Mouse (Mus musculus) thymus, postnatal 10 days (tissue): ENCODE measurements at regions not wholly inside any gene's neighbourhood (a gene's known extent, or its start where the extent isn't known, plus 50 kb on each side); places are given as distances from the start of the nearest gene placed in this dataset.

Experiments used
- DNase-seq, 2 experiments: peaks; one replicate each; pipeline ENCODE4 v3.0.0; 2021; ENCODE audit warnings: low spot score in 2 of 2

DNA sequence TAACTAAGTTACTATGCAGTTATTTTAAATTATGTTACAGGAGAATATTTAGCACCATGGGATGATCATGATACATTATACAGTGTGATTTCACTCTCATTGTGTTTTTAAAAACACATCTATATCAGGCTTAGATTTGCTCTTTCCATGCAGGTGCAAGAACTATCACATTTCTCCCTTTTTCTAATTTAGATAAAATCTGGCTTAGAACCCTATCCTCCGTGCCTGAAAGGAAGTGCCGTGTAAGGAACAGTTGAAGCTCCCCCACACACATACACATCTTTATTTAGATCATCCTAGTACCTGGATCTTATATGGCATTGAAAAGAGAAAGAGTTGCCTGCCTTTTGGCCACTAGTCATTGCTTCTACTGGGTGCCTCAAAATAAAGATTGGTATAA is 925.0 kb upstream of the Gm7489 start:
- no peak for DNase-seq

DNA sequence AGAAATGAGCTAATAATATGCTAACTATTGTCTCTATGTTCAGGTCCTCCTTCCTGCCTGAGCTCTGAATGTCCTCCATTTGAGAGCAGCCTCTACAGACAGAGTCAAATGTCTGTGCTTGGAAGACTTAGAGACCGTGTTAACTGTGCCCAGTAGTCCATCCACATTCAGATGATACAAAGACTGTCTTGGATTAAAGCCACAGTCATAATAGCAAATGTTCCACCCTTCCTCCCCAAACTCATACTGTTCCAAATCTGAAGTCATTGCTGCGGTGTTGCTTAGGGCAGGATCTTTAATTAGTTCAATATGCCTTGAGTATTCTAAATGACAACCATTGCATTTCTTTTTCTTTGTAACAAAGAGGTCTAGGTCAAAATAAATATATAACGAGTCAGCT is 923.2 kb upstream of the Gm7489 start:
- DNase-seq, result no peak

DNA sequence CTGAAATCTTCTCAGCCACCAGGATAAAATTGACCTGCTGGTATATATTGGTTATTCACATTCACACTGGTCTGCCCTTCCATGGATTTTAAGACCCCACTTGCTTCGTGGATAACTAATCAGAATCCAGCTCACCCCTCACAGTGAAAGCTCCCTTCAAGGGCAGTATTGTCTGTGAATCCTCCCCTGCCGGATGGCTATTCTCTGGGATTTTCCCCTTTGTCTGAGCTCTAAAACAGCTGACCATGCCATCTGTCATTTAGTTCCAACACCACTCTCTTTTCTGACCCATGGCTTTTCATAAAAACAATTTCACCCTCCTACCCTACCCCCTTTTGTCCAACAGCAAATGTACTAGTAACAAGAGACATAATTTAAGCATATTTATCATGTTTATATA is 920.8 kb upstream of the Gm7489 start:
- DNase-seq, result no peak

DNA sequence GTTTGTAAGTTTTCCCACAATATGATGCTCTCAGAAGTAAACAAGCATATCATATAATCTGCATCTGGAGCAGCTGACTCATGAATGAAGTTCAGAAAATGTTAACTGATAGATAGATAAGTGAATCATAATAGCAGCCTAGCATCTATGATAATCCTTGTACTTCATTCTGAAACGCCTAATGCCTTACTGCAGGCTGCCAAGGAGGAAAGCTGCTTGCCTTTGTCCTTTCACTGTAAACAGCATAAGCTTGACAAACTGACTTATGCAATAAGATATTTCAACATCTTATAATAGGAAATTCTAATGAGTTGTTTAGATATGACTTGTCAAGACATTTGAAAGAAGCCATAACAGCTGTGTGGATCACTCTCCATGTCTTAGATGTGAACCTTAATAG is 920.3 kb upstream of the Gm7489 start:
- no peak for DNase-seq

DNA sequence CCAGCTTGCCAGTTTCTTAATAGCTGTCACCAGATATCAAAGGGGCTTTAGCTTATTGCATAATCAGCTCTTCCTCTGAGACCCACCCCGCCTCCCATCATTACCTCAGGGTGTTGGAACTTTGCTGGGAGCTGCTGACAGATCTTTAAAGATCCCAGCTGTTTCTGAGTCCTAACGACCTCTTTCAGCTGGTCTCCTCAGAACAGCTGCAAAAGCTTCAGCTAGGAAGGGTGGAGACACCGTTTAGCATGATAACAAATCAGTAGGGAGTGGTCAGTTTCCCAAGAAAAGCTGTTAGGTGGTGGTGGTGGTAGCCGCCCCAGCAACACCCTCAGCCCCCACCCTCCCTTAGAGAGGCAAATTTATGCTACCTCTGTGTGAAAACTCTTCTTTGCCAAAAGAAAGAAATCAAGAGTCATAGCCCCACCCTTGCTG is 916.9 kb upstream of the Gm7489 start:
- DNase-seq, result no peak

DNA sequence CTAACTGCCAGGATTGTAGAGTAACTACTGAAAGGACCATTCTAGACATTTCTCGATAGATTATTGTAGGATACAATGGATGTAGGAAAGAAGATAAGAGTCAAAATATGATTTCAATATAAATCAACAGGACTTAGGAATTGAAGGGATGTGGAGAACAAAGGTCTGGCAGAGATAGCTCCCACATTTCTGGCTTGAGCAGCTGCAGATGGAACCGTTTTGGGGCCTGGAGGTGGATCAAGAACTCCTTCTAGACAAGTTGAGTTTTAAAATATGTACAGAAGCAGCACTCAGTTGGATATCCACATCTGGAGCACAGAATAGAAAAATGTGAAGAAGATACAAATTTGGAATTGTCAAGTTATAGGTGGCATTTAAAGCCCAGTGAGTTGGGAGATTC is 901.9 kb upstream of the Gm7489 start:
- DNase-seq, result no peak

DNA sequence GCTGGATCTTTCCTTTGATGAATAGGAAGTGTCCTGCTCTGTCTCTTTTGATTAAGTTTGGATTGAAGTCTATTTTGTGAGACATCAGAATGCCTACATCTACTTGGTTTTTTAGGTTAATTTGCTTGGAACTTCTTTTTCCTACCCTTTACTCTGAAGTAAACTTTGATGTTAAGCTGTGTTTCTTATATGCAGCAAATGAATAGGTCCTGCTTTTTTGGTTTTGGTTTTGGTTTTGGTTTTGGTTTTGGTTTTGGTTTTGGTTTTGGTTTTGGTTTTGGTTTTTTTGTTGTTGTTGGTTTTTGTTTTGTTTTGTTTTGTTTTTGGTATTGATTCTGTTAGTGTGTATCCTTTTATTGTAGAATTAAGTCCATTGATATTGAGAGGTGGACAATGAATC is 894.1 kb upstream of the Gm7489 start:
- no peak for DNase-seq

DNA sequence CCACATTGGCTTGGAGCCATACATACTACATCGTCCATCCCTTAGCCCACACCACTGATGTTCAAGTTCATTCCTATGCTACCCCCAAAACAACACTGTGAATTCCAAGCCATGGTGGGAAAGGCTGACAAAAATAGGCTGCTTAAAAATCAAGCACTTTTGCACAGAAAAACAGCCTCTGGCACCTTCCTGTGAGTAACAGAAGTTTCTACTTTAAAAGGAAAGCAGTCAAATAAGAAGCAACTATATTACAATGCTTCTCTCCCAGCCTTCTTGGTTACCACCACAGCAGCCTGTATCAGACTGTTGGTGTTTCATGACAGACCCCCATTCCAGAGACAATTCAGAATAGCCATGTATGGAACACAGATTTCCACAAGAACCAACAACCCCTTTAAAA is 890.4 kb upstream of the Gm7489 start:
- DNase-seq, result no peak

DNA sequence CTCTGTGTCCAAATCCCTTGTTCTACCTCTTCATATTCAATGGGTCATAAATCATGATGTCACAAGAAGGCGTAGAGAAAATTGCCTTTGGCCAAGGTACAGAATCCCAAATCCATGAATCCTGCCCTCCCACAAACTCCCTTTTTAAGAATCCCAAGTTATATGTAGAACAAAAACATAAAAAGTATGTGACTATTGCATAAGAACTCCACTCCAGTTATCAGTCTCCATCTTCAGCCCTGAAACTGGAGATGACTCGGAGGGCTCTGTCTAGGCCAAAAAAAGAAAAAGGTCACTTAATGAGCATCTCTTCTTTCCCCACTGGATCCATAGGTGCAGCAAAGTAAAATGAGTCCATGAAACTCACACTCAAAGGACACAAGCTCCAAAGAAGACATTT is 885.5 kb upstream of the Gm7489 start:
- DNase-seq, result no peak

DNA sequence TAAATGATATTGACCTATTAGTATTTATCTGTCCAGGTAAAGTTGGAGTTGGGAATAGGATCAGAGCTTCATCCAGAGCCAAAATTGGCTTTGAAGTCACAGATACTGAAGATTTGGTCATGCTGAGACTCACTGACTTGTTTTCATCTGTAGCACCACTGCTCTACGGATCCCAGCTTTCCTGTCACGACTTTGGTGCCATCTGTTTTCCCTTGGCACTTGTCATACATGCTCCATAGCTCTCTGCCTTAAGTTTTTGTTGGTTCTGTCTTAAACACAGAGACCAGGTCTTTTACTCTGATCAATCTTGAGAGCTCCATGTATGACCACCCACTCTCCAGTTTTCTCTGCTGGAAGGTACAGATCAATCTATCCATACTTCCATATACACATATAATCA is 884.9 kb upstream of the Gm7489 start:
- DNase-seq, result no peak

DNA sequence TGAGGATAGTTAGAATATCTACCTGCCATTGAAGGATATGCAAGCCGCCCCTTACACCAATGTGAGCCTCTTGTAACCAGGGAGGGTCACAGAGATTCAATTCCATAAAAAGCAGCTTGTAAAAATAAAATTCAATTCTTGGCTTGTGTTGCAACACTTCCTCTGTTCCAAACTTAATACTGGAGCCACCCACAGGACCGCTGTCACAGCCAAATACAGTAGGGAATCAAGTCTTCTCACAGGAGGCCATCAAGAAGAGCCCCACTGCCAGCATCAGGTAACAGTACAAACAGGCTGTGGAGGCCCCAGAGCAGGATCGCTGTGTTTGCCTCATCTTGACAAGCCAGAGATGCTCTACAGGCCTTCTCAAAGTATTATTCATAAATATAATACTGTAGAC is 883.3 kb upstream of the Gm7489 start:
- DNase-seq, result no peak

DNA sequence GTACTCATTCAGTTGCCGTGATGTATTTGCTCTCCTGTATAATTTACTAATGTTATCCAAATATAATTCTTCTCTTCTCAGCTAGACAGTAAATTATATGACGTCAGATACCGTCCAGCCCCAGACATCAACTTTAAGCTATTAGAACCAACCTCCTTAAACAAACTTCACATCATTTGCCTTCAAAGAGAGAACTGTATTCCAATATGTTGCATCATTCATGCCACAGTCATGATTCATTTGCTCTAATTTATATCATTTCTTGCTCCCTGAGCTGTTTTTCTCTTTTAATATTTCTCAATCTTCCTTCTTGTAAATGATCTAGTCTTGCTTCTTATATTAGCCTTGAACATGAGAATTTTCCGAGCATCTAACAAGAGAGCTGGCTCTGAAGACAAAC is 882.7 kb upstream of the Gm7489 start:
- DNase-seq, result no peak

DNA sequence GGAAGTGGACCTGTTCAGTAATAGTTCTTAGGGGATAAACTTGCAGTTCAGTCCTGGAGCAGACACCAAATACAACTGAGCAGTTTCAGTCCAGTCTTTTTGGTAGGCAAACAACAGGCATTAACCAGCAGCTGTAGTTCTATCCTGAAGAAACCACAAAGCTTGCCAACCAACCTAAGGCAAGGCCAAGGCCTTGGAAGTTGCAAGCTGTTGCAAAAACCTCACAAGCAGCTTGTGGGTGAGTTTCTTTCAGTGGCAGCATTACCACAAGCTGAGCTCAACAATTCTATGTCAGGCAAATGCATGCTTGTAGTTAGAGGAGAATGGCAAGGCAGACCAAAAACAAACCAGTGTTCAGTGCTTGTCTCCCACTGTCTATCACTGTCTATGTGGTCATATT is 880.6 kb upstream of the Gm7489 start:
- no peak for DNase-seq

DNA sequence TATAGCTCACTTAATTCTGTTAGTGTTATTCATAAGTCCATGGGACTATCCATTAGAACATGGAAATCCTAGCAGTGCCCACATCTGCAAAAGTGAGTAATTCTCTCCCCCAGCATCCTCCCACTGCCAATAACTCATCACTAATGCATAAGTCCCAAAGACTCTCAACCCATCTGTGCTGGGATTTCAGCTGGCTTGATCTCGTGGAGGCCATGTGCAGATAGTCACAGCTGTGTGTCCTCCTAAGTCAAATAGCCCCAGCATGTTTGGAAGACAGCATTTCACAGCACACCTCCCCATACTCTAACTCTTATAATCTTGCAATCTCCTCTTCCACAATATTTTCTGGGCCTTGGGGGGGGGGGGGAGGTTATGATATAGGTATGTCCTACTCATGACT is 877.9 kb upstream of the Gm7489 start:
- no peak for DNase-seq

DNA sequence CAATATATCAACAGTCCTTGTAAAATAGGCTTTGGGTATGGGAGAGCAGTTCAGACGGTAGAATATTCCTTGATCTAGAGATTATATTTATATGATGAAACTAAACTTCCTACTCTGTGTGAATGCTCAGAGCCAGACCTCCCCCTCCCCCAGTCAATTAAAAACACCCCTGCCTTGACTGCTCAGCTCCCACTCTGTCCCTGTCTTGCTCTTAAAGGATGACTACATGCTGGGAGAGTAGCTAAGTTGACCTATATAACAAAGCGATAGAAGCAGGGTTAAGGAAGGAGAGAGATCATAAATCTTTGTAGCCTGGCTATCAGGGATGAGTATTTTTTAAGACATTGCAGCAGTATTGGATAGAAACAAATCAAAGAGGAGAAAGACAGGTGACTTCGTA is 875.4 kb upstream of the Gm7489 start:
- no peak for DNase-seq
